Mouse (Mus musculus): Measurements from ENCODE around the gene Glod5.

Gene Glod5

DNA sequence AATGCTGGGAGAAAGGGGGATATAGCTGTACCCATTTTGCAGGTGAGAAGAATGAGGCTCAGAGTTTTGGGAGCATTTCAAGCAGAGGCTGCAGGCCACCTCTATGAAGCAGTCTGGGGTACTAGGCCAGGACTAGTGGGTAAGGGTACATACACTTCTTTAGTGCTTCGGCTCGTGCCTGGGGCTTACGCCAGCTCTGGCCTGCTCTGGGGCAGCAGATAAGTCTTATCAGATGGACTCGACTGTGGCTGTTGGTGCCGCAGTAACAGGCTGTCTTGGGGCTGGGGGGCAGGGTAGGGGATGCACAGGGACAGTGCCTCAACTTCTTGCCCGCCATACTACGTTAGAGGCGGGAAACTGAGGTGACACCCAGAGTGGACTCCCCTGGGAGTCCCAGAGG lies 50.1 kb downstream of the Glod5 start:
- DNase-seq (ENCODE audit: low read depth, low spot score), result no peak

DNA sequence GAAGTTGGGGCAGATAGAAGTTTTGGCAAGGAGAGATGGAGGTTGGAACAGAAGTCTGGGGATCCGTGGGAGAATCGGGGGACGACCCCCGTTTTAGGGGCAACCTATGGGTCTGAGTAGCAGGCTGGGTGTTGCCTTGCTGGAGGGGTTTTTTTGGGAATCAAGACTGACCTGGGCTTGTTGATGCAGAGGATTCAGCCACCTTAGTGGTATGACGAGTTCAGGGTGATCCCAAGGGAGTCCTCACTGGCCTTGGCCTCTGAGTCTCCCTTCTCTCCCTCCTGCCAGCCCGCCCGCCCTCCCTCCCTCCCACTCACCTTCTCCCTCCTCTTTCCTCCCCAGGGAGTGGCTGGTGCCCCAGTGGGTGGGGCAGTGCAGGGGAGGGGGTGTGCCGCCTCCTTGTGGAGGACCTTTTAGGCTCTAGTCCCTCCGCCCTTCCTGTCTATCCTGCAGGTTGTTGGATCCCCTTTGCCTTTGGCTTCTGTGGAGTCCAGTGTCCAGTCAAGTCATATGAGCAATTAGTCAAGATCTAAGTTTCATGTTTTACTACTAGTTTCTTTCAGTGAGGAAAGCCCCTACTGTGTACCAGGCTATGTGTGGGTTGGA lies 50.6 kb downstream of the Glod5 start:
- DNase-seq (ENCODE audit: low read depth, low spot score), result no peak

GRCm38 (mm10) chrX:7966161-7966560 lies 52.1 kb downstream of the Glod5 start:
- DNase-seq (ENCODE audit: low read depth, low spot score), result no peak

DNA sequence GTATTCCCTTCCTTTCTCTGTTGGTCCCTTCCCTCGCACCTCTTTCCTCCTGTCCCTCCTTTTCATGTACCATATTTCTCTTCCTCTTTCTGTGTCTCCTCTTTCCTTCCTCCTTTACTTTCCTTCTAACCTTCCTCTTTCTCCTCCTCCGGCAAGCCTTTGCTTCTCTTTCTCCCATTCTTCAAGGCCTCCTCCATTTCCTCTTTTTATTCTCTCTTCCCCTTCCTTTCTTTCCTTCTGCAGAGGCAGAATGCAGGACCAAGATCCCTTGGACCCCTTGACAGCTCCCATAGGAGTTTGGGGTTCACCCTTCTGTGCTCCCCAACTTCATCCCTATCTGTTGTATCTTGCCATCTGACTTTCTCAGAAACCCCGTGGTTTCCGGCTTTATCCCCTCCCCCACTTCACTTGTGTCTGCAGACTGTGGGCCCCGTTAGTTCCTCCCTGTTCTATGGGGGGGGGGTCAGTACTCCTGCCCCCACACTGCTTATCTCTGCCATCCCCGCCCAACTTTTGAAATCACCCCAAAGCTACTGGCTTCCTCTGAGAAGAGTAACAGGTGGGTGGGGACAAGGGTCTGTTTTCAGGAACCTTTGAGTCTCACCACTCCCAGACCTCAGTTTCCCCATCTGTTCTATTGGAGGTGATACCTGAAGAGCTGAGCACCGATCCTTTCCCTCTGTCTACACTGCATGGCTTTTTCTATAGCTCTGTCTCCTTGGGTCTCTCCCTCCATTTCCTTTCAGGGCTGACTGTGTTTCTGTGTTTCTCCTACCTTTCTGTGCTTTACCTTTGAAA lies 54.3 kb downstream of the Glod5 start:
- no peak for DNase-seq (ENCODE audit: low read depth, low spot score)

GRCm38 (mm10) chrX:7958868-7959267 lies 59.4 kb downstream of the Glod5 start:
- no peak for DNase-seq (ENCODE audit: low read depth, low spot score)
